Mouse (Mus musculus) midbrain, embryonic 14.5 days (tissue): ENCODE measurements around the gene Ptpro. TPM values are rescaled to one million over a fixed set of nuclear protein-coding genes. Genes with fewer than 3 reads are reported as not detected.

Experiments
- ATAC-seq: fragments of 200-750 bp; cut with Nextera tagmentation; 2 replicates; pipeline ENCODE4 v1.8.0; 2017; ENCODE audit warnings: moderate number of reproducible peaks, moderate library complexity; ENCODE audit not compliant: low FRiP score, low TSS enrichment
- DNase-seq: peaks from one replicate; pipeline ENCODE4 v3.0.0-alpha.2; 2015
- H3K27ac ChIP-seq: fragments of 300-500 bp; sonication (generic); replicated peaks from 2 replicates; pipeline ENCODE4 v1.5.1; 2014; ENCODE audit warnings: mild to moderate bottlenecking, low read depth, low read length, moderate library complexity
- H3K27me3 ChIP-seq: fragments of 300-500 bp; sonication (generic); 2 replicates; pipeline ENCODE4 v1.6.1; 2014; ENCODE audit warnings: low read length, control low read depth, mixed read lengths; ENCODE audit not compliant: control insufficient read depth, insufficient read depth
- H3K36me3 ChIP-seq: fragments of 300-500 bp; sonication (generic); 2 replicates; pipeline ENCODE4 v1.6.1; 2014; ENCODE audit warnings: low read length, control low read depth; ENCODE audit not compliant: control insufficient read depth, insufficient read depth
- H3K4me1 ChIP-seq: fragments of 300-500 bp; sonication (generic); 2 replicates; pipeline ENCODE4 v1.6.1; 2014; ENCODE audit warnings: mild to moderate bottlenecking, antibody characterized with exemption, low read length, control low read depth; ENCODE audit not compliant: control insufficient read depth, insufficient read depth
- H3K4me2 ChIP-seq: fragments of 300-500 bp; sonication (generic); 2 replicates; pipeline ENCODE4 v1.6.1; 2014; ENCODE audit warnings: mild to moderate bottlenecking, low read length, moderate library complexity
- H3K4me3 ChIP-seq: fragments of 300-500 bp; sonication (generic); replicated peaks from 2 replicates; pipeline ENCODE4 v1.5.1; 2014; ENCODE audit warnings: low read depth, low read length
- H3K9ac ChIP-seq: fragments of 300-500 bp; sonication (generic); replicated peaks from 2 replicates; pipeline ENCODE4 v1.6.1; 2014; ENCODE audit warnings: mild to moderate bottlenecking, low read length, moderate library complexity
- H3K9me3 ChIP-seq: fragments of 300-500 bp; sonication (generic); 2 replicates; pipeline ENCODE4 v1.6.1; 2016; ENCODE audit warnings: low read length, control low read depth, mixed read lengths; ENCODE audit not compliant: control insufficient read depth
- WGBS: fragments of 180-500 bp; shearing (Covaris S2); extraction: QIAGEN DNeasy Blood & Tissue Kit; methylation state at CpG from one replicate; pipeline ENCODE4 v1.1.7; 2014; 5-methylcytosine and 5-hydroxymethylcytosine counted together
- polyA plus RNA-seq: library from polyadenylated mRNA; unstranded; fragments of >200 nt; fragmentation: Nextera tagmentation; extraction: Ambion mirVana; gene quantifications from 2 replicates; pipeline ENCODE4 v1.2.1, GENCODE M21; 2014

Ptpro gene
- polyA plus RNA-seq, 1 experiment from 2014 or later: 80.6 TPM

GRCm38 (mm10) chr6:137252887-137253242 lies 746 bp downstream of the Ptpro start:
- peak overlapping the region; percentile 64 for H3K4me2 ChIP-seq
- H3K9ac ChIP-seq: peak overlapping the region; percentile 93
- DNase-seq (peak; percentile 79), ATAC-seq (peak; percentile 63)
- H3K9me3 ChIP-seq: no peaks in the 10 kb centered on the region
- WGBS: under 1% methylated on average over 15 of the region's 15 CpGs
- peak overlapping the region; percentile 60 for H3K4me3 ChIP-seq
- peak overlapping the region; percentile 96 for H3K27ac ChIP-seq
- H3K36me3 ChIP-seq: no peaks in the 10 kb centered on the region
- no peaks in the 10 kb centered on the region for H3K27me3 ChIP-seq
- H3K4me1 ChIP-seq: 0 out of 2 replicates have a peak, but pooled peaks cover 9% of the 10 kb centered on the region

DNA sequence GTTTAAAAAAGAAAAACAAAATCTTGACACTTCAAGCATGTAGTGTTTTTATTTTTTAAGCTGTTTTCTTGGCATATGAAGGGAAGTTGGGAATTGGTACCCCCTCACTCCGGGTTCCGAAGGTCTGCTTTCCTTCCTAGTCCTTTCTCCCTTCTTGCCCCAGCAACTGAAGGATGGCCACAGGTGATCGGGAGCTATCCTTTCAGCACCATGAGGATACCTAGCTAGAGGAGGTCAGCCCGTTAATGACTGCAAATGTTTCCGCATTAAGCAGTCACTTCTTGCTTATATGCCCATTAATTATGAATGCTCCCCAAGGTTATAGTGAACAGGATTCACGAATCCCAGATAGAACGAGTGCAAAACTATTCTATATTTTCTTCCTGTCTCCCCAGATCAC lies 1.3 kb downstream of the Ptpro start:
- ATAC-seq (no peak), DNase-seq (peak; percentile 44)
- WGBS: 13% methylated on average over 7 of the region's 7 CpGs

GRCm38 (mm10) chr6:137261033-137261432 lies 8.9 kb downstream of the Ptpro start:
- no peak overlapping the region for H3K27ac ChIP-seq
- WGBS: 100% methylated on average over 1 of the region's 1 CpGs

More for the DNA sequence above, 1.3 kb downstream of the Ptpro start:
- H3K4me2 ChIP-seq: peak overlapping the region; percentile 64
- H3K4me1 ChIP-seq: 0 out of 2 replicates have a peak, but pooled peaks cover 9% of the 10 kb centered on the region
- no peaks in the 10 kb centered on the region for H3K9me3 ChIP-seq
- H3K9ac ChIP-seq: peak overlapping the region; percentile 93
- H3K4me3 ChIP-seq: peak overlapping the region; percentile 60
- H3K27me3 ChIP-seq: no peaks in the 10 kb centered on the region
- H3K36me3 ChIP-seq: no peaks in the 10 kb centered on the region
- no peak overlapping the region; the same call in 1 of the 2 replicates for H3K27ac ChIP-seq

DNA sequence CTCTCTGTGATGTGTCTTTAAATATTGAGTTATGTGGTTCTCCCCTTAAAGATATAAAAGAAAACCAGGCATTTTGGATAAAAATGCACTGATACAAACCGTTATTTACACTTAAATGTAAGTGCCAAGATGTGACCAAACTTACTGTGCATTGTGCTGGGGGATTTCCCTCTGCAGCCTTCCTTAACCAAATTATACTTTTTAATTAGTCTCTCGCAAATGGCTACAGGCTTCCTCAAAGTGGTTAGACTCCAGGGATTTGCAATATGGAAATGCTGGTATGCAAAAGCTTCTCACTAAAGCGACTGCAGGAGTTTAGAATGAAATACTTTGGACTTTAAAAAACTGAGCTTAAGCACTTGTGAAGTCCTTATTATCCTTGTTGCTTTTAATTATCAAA lies 10.0 kb downstream of the Ptpro start:
- no peak overlapping the region for H3K4me2 ChIP-seq
- ATAC-seq (no peak; the same call in 1 of the 2 replicates), DNase-seq (peak; percentile 77)
- H3K27me3 ChIP-seq: no peaks in the 10 kb centered on the region
- no peak overlapping the region for H3K4me3 ChIP-seq
- H3K9me3 ChIP-seq: no peaks in the 10 kb centered on the region
- 10% methylated on average over 3 of the region's 3 CpGs for WGBS
- no peak overlapping the region for H3K27ac ChIP-seq
- peaks cover 9% of the 10 kb centered on the region for H3K4me1 ChIP-seq
- no peak overlapping the region for H3K9ac ChIP-seq
- no peaks in the 10 kb centered on the region for H3K36me3 ChIP-seq

More at GRCm38 (mm10) chr6:137261033-137261432, 8.9 kb downstream of the Ptpro start:
- Histone ChIP-seq H3K9me3 (no peaks in the 10 kb centered on the region), H3K36me3 (no peaks in the 10 kb centered on the region), H3K4me1 (peaks cover 9% of the 10 kb centered on the region), H3K9ac (no peak overlapping the region), H3K4me2 (no peak overlapping the region), H3K4me3 (no peak overlapping the region), H3K27me3 (no peaks in the 10 kb centered on the region)
- DNase-seq (no peak), ATAC-seq (no peak)

GRCm38 (mm10) chr6:137268019-137268418 lies 15.9 kb downstream of the Ptpro start:
- WGBS: 51% methylated on average over 8 of the region's 8 CpGs
- Histone ChIP-seq H3K27me3 (no peaks in the 10 kb centered on the region), H3K27ac (peak overlapping the region; percentile 39; the same call in 1 of the 2 replicates), H3K36me3 (no peaks in the 10 kb centered on the region), H3K9ac (no peak overlapping the region), H3K4me1 (peaks cover 10% of the 10 kb centered on the region), H3K4me2 (no peak overlapping the region), H3K9me3 (no peaks in the 10 kb centered on the region), H3K4me3 (no peak overlapping the region)
- ATAC-seq (peak; percentile 9; the same call in 1 of the 2 replicates), DNase-seq (peak; percentile 58)

DNA sequence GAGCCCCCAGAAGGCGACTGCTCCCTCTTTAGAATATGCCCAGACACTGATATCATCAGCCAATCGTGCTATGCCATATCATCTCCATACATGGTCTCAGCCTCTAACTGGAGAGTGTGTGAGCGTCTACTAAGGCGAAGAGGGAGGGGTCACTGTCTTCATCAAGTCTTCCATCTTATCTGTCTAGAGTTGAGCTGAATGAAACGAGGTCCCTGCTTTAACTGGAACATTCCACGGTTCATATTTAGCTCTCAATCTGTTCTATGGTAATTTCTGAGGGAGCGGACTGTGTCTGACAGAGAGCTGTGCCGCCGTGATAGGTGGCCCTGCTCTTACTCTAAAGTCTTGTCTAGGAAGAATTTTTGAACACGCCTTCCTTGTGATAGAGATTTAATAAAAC lies 16.5 kb downstream of the Ptpro start:
- no peak for DNase-seq
- H3K9me3 ChIP-seq: no peaks in the 10 kb centered on the region
- H3K27ac ChIP-seq: no peak overlapping the region
- no peaks in the 10 kb centered on the region for H3K36me3 ChIP-seq
- WGBS: 83% methylated on average over 10 of the region's 10 CpGs
- H3K4me2 ChIP-seq: no peak overlapping the region
- no peak overlapping the region for H3K4me3 ChIP-seq
- no peak overlapping the region for H3K9ac ChIP-seq
- no peaks in the 10 kb centered on the region for H3K27me3 ChIP-seq
- peaks cover 10% of the 10 kb centered on the region for H3K4me1 ChIP-seq
- no peak for ATAC-seq

- no peak overlapping the region for H3K9ac ChIP-seq
- H3K4me2 ChIP-seq: no peak overlapping the region
- ATAC-seq (no peak), DNase-seq (no peak)
- H3K36me3 ChIP-seq: no peaks in the 10 kb centered on the region
- H3K4me1 ChIP-seq: peaks cover 11% of the 10 kb centered on the region
- no peak overlapping the region for H3K4me3 ChIP-seq
- no peaks in the 10 kb centered on the region for H3K27me3 ChIP-seq
- H3K27ac ChIP-seq: no peak overlapping the region
- WGBS: 27% methylated on average over 8 of the region's 8 CpGs
- H3K9me3 ChIP-seq: no peaks in the 10 kb centered on the region
These were observed 20.4 kb downstream of the Ptpro start for GRCm38 (mm10) chr6:137272513-137272912.

- ATAC-seq (peak; percentile 81), DNase-seq (peak; percentile 83)
- 0 out of 2 replicates have a peak overlapping the region, but pooled peaks have one; percentile 4 for H3K9ac ChIP-seq
- peak overlapping the region; percentile 18 for H3K4me2 ChIP-seq
- peak overlapping the region; percentile 52 for H3K27ac ChIP-seq
- no peaks in the 10 kb centered on the region for H3K27me3 ChIP-seq
- no peak overlapping the region for H3K4me3 ChIP-seq
- H3K36me3 ChIP-seq: no peaks in the 10 kb centered on the region
- H3K4me1 ChIP-seq: peaks cover 31% of the 10 kb centered on the region
- H3K9me3 ChIP-seq: no peaks in the 10 kb centered on the region
- 7% methylated on average over 12 of the region's 12 CpGs for WGBS
These were observed 25.5 kb downstream of the Ptpro start for GRCm38 (mm10) chr6:137277587-137277994.

DNA sequence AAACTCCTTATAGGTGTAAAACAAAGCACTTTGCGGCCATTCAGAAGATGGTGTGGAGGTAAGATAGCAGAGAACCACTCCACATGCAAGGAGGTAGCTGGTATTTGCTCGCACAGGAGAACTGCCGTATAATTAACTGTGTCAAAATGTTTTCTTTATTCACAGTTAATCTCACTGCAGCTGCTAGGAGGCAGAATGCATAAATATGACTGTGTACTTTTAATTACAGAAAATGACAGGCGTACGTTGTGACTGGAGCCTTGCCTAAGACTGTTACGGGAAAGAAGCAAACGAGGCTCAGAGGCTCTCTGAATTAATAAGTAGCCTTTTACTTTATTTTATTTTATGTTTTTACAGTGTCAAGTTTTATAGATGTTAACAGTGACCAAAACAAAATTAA lies 27.5 kb downstream of the Ptpro start:
- peaks cover 31% of the 10 kb centered on the region for H3K4me1 ChIP-seq
- ATAC-seq (no peak), DNase-seq (no peak)
- WGBS: 48% methylated on average over 7 of the region's 7 CpGs
- H3K27me3 ChIP-seq: no peaks in the 10 kb centered on the region
- H3K36me3 ChIP-seq: no peaks in the 10 kb centered on the region
- no peaks in the 10 kb centered on the region for H3K9me3 ChIP-seq
- no peak overlapping the region for H3K4me2 ChIP-seq
- no peak overlapping the region for H3K27ac ChIP-seq
- H3K4me3 ChIP-seq: no peak overlapping the region
- H3K9ac ChIP-seq: no peak overlapping the region
